Mouse (Mus musculus): ENCODE data around the gene Nkg7.
"Not testable (repeated sequence)": the region's sequence is repeated elsewhere in the genome, so short reads cannot be mapped to it uniquely, and the experiment has no call there.

The Nkg7 gene

DNA sequence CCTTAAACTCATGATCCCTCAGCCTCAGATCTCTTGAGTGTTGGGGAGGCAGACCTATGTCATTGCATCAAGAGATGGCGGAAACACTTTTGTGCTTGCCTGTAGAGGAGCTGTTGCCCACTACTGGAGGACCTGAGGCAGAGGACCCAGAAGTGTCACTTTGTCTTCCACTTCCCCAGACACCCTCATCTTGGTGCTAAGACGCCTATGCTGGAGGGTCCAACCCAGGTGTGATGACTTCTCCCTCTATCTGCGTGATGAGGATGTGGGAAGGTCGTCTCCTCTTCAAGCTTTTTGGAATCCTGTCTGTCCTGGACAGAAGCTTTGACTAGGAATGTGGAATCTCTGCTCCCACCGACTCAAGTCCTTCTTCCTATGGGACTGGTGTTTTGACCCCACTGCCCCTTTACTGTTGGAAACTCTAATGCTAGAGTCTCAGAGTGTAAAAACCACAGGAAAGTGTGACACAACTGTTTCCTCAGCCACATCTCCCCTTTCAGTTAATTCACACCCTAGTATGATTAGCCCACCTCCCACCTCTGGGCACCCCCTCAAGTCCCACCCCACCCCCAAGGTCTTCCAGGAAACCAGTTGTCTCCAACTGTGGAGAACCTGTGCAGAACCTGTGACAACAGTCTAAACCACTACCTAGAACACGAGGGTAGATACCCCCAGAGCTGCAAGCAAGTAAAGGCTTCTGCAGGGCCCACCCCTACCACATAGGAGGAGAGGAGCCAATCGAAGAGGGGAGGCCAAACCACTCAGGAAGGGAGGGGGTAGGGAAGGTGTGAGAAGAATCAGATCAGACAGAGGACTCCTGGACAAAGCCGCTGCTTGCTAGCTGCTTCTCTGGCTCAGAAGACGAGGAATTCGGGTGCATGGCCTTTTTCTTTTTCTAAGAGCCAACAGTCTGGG is at the start of gene Nkg7:
TSS of gene Nkg7 (plus strand) at position 733 of the 915 bp plus-strand sequence.
- no peak for DNase-seq (ENCODE audit: low spot score in 2 of 2)

DNA sequence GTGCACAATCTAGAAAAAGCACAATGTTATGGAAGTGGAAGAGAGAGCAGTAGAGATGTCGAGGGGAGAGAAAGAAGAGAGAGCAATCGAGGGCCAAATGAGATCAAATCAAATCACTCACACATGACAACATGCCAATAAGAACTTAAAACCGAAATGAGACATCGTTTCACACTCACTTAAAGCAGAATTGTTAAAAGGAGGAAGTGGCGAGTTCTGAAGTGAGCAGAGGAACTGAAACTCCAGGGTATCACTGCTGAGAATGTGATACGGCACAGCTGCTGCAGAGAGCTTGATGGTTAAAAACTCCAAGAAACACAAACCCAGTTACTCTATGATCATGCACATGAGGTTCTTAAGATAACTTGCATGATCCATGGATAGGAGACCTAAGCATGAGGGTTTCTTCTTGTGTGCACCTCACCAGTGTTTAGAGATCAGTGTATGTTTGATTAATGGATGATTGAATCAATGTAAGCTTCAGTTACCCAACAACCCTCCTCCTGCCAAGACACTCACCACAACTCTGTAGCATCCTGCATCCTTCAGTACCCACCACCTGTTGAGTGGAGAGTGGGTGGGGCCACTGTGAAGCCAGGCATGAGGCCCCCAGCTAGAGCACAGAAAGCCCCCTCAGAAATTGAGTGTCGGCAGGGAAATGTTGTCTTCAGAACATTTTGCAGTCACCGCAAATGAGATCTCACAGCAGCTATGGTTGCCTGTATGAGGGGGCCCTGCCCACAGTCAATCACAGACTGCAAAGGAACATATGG is 44.3 kb upstream of the Nkg7 start:
- no peak for DNase-seq (ENCODE audit: low spot score in 2 of 2)

DNA sequence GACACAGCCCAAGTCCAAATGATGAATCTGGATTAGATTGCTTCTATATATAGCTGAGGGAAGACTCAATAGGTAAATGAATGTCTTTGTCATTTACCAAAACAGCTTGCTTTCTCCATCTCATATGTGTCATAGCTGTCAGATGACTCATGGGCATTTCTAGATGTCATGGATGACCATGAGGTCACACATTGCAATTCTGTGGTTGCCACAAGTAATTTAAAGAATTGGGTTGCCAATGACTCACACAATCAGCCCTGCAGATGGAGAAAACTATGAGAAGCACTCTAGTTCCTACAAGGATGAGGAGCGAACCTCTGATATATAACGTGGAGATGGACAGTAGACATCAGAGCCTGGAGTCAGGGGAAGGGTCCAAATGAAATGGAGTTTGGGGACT is 37.4 kb upstream of the Nkg7 start:
- DNase-seq (ENCODE audit: low spot score in 2 of 2), result no peak

DNA sequence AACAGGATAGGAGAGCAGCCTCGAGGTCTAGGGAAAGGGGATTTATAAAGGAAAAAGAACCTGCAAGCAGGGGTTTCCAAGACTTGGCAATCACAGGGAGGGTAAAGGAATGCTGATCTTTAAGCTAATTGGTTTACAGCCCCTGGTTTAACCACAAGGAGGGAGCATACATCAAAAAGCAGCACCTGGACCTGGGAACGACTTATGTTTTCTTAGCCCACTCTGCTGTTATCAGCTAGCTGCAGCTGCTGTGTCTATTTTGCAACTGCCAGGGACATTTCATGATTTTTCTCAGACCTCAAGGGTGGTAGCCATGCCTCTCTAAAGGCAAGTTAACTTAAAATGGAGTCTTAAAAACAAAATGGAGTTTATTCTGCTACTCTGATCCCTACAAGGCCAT is 34.2 kb upstream of the Nkg7 start:
- DNase-seq (ENCODE audit: low spot score in 2 of 2), result no peak

DNA sequence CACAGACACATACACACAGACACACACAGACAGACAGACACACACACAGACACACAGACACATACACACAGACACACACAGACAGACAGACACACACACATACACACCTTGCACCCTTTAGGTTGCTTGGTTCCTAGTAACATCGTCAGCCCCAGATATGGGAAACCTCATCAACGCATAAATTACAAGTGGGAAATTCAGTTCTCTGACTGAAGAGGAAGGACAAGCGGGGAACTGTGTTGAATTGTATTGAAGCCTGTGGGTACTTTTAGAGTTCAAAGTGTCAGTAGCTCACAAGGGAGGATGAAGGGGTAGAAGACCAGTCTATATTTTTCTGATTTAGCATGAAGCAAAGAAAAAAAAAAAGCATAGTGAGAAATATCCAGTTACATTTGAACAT is 29.3 kb upstream of the Nkg7 start:
- DNase-seq (ENCODE audit: low spot score in 2 of 2), result no peak

DNA sequence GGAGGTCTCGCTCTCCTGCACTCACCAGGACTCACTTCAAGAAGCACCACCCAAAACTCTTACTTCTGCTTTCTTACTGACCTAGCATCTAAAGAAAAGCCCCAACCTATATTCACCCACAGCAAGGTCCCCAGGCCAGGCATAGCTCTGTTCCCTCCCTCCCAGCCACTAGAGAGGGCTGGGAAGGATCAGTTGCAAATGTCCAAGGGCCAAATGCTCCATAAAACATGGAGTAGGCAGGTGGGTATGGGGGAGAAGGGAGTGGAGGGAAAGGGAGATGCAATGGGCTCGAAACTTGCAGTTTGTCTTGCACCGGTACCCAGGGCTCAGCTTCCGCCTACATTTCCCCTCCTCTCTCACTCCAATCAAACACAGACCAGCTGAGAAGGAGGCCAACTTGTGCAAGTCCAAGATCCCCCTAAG is 28.7 kb upstream of the Nkg7 start, which contains the start of gene Siglecg:
TSS of gene Siglecg (plus strand) at position 74 of the 423 bp plus-strand sequence.
- DNase-seq (ENCODE audit: low spot score in 2 of 2), result no peak

DNA sequence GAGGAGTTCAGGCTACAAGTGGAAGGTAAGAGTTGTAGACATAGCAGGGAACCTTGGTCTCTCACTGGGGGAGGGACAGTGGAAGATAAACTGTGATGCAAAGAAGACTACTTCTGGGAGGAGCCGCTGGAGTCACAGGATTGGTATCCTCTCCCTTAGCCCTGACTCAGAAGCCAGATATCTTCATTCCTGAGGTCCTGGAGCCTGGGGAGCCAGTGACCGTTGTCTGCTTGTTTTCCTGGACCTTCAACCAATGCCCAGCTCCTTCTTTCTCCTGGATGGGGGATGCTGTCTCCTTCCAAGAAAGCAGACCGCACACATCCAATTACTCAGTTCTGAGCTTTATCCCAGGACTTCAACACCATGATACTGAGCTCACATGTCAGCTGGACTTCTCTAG is 27.8 kb upstream of the Nkg7 start:
- no peak for DNase-seq (ENCODE audit: low spot score in 2 of 2)

DNA sequence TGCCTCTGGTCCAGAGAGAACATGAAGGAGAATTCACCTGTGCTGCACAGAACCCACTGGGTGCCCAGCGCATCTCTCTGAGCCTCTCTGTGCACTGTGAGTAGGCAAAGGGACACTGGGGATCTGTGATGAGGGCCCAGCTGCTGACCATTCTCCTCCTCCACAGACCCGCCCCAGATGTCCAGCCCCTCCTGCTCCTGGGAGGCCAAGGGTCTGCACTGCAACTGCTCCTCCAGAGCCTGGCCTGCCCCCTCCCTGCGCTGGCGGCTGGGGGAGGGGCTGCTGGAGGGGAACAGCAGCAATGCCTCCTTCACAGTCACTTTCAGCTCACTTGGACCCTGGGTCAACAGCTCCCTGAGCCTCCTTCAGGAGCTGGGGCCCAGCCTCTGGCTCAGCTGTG is 25.1 kb upstream of the Nkg7 start:
- not testable (repeated sequence) for DNase-seq (ENCODE audit: low spot score in 2 of 2)

DNA sequence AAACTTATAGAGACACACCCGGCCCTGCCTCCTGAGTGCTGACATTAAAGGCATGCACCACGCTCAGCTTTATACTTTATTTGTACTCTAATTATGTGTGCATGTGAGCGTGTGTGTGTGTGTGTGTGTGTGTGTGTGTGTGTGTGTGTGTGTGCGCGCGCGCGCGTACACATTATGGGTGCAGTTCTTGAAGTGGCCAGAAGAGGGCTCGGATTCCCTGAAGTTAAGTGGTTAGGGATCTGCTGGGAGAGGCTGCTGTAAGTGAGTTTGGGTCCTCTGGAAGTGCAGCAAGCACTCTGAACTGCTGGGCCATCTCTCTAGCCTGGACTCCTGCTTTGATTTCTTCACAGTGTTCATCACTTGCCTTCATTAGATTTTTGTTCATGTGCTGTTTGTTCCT is 19.6 kb upstream of the Nkg7 start:
- DNase-seq (ENCODE audit: low spot score in 2 of 2), result no peak

DNA sequence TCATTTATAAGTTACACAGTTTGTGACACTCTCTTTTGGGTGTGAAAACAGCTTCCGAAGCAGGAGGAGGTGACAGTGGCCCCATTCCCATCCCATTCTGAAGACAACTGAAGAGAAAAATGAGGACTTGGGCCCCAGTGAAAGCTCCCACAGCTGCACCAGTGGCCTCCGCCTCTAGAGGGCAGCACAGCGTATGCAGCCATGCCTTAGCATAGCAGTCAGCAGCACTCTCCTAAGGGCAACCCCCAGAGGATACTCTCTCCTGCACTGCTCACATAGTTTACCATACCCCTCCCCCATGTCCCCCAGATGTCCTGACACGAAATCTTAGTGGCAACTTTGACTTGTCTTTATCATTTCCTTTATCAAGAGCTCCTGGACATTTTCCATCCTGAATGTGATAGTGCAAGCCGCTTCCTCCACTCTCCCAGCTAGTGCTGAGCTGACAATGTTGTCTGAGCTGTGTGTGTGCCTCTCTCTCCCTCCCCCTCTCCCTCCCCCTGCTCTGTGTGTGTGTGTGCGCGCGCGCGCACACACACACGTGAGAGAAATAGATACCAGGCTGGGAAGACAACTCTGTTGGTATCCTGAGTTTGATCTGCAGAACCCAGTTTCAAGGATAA is 13.8 kb upstream of the Nkg7 start:
- DNase-seq (ENCODE audit: low spot score in 2 of 2), result peak in 1 of 2 experiments; percentile 85

DNA sequence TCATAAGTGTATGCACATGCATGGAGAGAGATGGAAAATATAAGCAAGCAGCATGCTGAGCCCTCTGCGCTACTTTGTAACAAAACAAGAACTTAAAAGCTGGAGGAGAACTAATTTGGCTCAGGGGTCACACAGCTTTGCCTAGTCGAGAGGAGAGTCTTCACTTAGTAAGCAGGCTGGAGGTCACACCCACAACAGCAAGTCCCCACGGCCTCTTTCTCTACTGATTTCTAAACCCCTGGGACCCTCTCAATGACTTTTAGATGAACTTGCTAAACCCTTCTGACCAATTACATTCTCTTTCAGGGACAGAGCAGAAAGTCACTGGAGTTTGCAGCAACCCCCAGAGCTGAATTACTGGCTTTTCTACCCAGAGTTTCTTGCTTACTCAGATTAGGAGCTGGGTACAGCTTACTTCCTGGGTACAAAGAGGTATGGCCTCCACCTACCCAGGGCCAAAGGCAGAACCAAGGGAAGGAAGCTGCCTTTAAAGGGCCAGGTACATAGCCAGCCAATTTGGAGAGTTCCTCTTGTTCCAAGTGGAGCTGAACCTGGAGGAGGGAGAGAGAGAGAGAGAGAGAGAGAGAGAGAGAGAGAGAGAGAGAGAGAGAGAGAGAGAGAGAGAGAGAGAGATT is 12.8 kb upstream of the Nkg7 start:
- DNase-seq (ENCODE audit: low spot score in 2 of 2), result no peak

DNA sequence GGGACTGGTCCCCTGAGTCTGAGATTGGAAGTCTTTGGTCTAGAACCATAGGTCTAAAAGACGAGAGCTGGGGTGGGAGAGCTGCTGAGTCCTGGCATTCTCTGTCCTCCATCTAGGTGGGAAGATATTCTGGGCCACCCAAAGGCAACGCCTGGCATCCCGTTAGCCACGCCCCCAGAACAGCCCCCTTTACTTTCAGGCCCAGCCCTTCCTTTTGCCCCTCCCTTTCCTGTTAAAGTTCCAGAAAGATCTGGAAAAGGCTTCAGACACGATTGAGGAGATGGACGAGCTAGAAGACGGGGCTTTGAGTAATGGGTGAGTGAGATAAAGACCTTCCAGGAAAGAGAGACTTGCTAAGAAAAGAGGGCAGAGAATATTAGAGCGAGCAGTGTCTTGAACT is 9.5 kb upstream of the Nkg7 start, which contains the start of gene Lim2:
TSS of gene Lim2 (plus strand) at position 265 of the 400 bp plus-strand sequence.
- no peak for DNase-seq (ENCODE audit: low spot score in 2 of 2)

DNA sequence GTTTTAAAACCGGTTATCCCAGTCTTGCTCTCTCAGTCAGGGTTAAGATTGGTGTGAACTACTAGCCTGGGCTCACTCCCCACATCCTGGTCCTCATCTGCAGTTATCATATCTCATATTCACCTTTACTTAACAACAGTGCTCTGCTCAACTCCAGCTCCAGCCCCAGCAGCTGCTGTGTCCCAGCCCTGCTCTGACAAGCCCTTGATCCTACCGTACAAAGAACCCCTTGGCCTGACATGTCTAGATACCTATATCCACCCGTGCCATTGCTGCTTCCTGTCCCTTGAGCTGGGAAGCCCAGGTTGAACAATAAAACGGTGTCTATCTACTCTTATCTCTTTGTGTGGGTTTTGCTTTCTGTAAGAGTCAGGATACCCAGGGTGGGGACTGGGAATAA is 7.4 kb upstream of the Nkg7 start:
- no peak for DNase-seq (ENCODE audit: low spot score in 2 of 2)

DNA sequence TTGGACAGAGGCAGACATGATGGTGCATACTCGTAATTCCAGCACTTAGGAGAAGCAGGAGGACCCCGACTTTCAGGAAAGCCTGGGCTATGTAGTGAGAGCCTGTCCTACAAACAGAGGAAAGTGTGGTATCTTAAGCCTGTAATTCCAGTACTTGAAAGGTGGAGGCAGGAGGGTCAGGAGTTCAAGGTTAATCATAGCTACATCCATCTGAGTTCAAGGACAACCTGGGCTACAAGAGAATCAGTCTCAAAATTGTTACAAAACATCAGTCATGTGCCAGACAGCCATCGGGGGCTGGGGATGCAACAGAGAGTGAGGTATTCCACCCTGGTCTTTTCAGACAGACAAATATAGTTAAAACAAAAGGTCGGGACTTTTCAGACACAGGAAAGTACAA is 4.0 kb upstream of the Nkg7 start:
- no peak for DNase-seq (ENCODE audit: low spot score in 2 of 2)

DNA sequence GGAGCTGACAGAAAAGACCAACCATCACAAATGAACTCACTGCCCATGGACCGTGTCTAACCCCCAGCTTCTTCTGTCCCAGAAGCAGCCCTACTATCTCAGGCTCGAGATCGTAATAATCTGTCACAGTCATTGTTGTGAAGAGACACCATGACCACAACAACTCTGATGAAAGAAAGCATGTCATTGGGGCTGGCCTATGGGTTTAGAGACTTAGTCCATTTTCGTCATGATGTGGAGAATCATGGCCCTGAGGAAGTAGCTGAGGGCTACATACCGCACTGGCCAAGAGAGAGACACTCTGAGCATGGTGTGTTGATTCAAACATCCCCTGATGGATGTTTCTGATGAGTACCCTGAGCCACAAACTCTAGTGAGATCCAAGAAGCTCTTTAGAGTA is 2.2 kb upstream of the Nkg7 start:
- no peak for DNase-seq (ENCODE audit: low spot score in 2 of 2)

DNA sequence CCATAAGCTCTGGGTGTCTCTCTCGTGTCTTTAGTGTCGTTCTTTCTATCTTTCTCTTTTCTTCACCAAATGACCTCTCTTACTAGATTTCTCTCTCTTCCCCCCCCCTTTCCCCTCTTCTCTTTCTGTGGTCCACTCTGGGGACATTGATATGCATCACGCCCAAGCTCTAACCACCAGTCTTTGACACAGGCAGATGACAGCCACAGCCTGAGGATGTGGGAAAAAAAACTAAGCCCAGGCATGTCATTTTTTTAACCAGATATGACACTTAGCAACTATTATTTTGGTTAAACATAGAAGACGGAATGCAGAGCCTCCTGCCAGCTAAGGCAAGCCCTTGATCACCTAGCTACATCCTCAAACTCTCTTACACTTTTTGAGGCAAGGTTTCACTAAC is 1.7 kb downstream of the Nkg7 start:
- no peak for DNase-seq (ENCODE audit: low spot score in 2 of 2)

DNA sequence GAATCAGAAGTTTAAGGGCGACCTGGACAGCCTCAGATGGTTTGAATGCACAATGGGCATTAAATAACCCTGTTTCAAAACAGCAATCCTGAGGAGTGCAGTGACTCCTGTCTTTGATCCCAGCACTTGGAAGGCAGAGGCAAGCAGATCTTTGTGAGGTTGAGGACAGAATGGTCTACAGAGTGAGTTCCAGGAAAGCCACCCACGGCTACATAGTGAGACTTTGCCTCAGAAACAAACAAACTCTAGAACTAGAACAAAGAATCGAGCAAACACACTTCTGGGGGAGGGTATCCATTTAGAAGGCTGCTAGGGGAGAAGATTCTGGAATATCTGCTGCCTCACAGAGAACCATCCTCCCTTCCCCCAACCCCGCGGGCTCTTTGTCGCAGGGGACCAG is 3.6 kb downstream of the Nkg7 start, which contains the start of gene Cldnd2:
TSS of gene Cldnd2 (plus strand) at position 301 of the 400 bp plus-strand sequence.
- DNase-seq (ENCODE audit: low spot score in 2 of 2), result no peak

DNA sequence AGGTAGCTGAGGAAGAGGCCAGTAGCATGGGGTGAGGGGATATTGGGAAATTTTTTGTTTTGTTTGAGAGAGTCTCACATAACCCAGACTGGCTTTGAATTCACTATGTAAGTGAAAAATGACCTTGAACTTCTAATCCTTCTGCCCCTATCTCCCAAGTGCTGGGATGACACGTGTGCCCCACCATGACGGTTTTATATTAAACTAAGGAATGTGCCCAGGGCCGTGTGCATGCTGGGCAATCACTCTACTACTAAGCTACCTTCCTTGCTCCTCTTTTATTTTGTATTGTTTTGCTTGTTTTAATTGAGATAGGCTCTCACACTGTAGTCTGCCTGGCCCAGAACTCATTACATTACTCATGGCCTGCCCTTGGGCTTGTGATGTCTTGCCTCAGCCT is 4.2 kb downstream of the Nkg7 start:
- DNase-seq (ENCODE audit: low spot score in 2 of 2), result no peak

DNA sequence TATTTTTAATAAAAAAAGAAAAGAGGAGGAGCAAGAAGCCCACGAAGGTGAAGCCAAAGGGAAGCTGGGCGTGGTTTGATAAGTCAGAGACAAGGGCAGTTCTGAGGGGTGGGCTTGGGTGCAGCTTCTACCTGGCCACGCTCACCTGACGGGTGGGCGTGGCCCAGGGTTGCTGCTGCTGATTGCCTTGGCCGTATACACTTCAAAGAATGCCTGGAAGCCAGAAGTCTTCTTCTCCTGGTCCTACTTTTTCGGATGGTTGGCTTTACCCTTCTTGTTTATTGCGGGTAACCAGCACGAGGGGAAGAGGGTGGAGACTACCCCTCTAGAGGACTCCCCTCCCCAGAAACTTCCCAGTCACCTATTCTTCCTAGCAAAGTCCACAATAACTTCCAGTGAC is 5.8 kb downstream of the Nkg7 start:
- no peak for DNase-seq (ENCODE audit: low spot score in 2 of 2)

DNA sequence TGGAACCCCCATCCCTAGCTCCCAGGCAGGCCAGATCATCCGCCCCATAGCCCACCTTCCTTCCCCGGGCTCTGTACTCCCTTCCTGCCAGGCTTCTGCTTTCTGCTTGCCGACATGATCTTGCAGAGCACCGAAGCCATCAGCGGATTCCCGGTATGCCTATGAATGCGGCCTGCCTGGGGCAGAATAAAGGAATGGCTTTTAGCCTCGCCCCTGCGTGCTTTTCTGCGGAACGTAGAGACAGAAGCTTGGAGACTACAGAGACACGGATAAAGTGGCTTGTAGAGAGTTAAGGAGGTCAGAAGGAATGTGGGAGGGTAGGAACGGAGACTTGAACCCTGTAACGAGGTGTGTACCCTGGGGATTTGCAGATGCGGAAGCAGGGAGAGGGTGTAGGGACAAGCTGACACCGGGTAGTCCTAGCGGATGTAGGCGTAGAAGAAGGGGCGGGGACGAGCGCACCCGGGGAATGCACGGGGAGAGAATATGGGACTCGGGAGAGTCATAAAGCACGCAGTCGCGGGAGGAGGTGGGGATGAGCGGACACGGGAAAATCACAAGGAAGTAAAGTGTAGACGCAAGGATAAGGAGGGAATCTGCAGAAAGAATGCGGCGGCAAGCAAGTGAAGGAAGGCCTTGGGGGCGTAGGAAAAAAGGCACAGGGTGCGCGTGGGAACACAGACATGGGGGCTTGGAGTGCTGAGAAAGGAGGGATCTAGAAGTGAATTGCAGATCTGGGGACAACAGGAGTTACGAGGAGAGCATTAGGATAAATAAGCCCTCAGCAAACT is 6.4 kb downstream of the Nkg7 start:
- peak; percentile 40 to 74 for DNase-seq (ENCODE audit: low spot score in 2 of 2)

DNA sequence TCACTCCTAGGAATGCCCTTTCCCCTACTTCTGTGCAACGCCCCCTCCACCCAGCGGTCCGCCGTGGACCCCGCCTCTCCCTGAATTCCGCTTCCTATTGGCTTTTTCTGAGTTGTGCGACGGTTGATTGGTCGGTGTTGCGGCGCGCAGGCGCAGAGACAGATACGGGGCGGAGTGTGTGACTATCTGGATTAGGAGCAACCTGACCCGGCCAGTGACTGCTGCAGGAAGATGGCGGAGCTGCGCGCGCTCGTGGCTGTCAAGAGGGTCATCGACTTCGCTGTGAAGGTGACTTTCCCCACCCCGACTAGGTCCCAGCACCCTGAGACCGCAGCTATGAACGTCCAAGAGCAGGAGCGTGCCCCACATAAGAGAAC is 7.0 kb downstream of the Nkg7 start, which contains the start of the genes Etfb and Gm45233:
TSS of gene Etfb (plus strand) at position 167 of the 377 bp plus-strand sequence.
TSS of gene Gm45233 (plus strand) at position 212 of the 377 bp plus-strand sequence.
- DNase-seq (ENCODE audit: low spot score in 2 of 2), result peak; percentile 91 to 94

Measured in left cerebral cortex, adult 9 months (tissue).